Mouse (Mus musculus) heart, adult 18-20 months (tissue): ENCODE measurements around the gene Zfp943. TPM values are rescaled to one million over a fixed set of nuclear protein-coding genes. Genes with fewer than 3 reads are reported as not detected.

Experiments used
- DNase-seq, 2 experiments: peaks; one replicate each; pipeline ENCODE4 v3.0.0; 2021 to 2022; ENCODE audit warnings: mixed read lengths in 1 of 2
- long read RNA-seq, 2 experiments: library from polyadenylated mRNA; stranded (forward); transcript quantifications; one replicate each; pipeline ENCODE4 v2.0.0; 2021
- total RNA-seq, 2 experiments: library from RNA; stranded (reverse); gene quantifications; 2 replicates each; pipeline ENCODE4 v1.2.3; 2021

Zfp943 gene
- 10 to 100 TPM; 17.1 to 19.2 TPM for total RNA-seq
- long read RNA-seq, experiment 1, transcript Zfp943-202 (3 exons, 1,598 nt) = major isoform, 5 of 12 reads
- long read RNA-seq, experiment 1, partial matches to known transcripts = 0 of 12 reads
- long read RNA-seq, experiment 1, other reads (novel, unspliced or antisense) = 4 of 12 reads
- long read RNA-seq, experiment 2, partial matches to known transcripts = 0 of 4 reads
- long read RNA-seq, experiment 2, other reads (novel, unspliced or antisense) = 2 of 4 reads

DNA sequence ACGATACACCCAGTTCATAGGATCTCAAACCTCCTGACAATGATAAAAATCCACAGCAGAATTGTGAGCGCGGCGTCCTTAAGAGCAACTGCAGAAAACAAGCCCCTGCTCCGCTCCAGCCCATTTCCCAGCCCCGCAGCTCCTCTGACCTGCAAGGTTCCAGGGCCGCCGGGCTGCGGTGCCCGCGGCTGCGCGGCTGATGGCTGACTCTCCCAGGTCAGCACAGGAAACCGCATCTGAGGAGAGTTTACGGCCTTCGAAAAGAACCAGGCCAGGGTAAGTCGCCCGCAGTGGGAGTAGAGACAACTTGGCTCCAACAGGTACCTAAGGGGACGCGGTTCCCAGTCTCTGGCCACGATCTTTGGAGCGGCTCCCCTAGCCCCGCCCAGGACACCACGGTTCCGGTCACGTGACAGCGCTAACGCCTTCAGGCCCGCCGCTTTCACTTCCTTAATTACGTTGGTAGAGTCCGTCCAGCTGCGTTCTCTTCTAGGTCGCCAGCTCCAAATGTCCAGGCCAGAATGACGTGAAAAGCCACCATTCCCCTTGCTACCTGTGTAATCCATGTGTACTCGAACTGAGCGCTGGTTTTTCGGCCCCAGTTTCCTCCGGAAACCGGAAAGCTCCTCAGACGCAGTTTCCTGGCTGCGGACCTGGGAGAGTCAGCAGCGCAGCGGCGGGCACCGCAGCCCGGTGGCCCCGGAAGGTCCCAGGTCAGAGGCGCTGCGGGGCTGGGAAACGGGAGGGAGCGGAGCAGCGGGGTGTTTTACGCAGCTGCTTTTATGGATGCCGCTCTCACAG lies at the start of gene Zfp943, which contains the start of gene Zfp942:
Gene Zfp943 (plus strand): TSS at position 446 of the 801 bp plus-strand sequence.
Gene Zfp942 (minus strand): TSS at position 358 of the 801 bp plus-strand sequence.
- DNase-seq = peak; percentile 84 to 86

DNA sequence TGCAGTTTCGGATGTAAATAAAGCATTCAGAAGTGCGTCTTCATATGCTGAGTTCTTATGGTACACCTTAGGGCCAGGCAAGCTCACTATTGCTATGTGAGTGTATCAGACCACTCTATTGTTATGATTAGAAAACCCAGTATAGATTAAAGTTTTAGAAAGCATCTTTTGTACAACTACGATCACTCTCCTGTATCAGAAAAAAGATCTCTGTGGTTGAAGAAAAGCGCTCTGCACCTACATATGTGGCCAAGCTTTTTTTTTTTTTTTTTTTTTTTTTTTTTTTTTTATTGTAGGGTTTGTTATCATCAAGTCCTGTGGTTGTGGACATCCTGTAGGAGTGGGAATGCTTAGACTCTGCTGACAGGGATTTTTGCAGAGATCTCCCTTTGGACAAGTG lies 950 bp downstream of the Zfp943 start:
- no peak for DNase-seq

DNA sequence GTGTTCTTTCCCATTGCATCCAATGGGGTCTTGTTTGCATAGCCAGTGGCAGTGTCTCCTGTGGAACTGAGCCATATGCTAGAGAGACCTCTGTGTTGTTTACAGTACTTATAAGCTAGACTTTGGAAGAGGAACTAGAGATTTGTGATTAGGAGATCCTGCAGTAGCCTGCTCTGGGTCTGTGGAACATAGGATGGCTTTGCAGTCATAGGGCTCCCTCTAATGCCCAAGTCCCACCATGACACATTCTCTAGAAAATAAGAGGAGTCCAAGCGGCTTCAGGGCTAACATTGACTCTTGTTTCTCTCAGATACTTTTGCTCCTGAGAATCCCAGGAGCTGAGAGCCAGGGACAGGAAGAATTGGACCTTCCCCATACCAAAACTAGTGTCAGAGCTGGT lies 73.2 kb downstream of the Zfp943 start:
- peak; percentile 5 to 8 for DNase-seq

DNA sequence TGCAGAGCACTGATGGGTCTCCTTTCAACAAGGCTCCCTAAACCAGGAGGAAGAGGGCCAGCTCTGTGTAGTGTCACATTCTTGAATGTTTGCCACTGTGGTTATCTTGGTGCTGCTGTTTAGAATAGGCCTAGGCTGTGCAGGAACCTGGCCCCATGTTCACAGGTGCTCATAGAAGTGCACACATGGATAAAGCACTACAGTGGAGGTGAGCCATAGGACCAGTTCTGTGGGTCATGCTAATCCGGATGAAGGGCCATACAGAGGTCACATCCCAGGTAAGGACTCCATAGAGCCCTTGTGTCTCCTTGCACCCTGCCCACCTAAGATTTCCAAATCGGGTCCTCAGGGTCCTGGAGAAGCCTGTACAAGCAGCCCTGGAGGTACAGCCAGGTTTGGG lies 87.1 kb downstream of the Zfp943 start:
- no peak for DNase-seq

DNA sequence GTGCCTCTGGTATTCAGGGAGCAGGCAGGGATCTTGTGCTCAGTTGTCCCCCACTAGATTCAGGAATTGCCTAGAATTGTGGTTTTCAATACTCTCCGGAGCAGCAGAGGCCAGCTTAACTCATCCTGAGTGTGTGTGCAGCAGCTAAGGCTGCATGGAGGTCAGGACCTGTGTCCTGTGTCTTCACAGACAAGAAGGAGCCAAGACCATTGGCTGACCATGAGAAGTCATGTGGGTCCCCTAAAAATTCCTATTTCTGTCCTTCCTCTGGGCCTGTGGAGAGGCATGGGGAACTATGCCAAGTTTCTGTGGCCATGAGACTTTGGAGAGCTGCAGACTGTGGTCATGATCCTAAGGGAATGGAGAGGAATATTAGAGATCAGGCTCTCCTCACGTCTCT lies 90.9 kb downstream of the Zfp943 start:
- DNase-seq = peak in 1 of 2 experiments; percentile 30

- DNase-seq = peak; percentile 53 to 57
Observed at GRCm38 (mm10) chr17:22081031-22081631, 118.8 kb downstream of the Zfp943 start.

DNA sequence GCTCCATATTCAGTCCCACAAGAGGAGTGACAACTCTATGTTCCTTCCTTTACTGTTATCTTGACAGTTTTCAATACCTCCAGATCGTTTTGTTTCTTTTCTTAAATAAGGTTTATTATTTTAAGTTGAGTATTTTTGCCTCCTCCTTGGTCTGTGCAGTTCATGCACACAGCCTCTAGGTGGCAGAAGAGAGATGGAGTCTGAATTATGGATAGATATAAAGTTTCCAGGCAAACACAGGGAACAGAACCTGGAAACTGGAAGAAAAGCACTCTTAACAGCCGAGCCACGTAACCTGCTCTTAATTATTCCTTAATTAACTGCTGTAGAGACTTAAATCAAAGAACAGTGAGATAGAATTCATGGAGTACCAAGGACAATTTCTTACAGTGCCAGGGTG lies 120.9 kb downstream of the Zfp943 start:
- DNase-seq = peak; percentile 22 to 67

- DNase-seq = no peak
Observed at GRCm38 (mm10) chr17:22118770-22119169, 156.4 kb downstream of the Zfp943 start.

Other genes with a start within 250 kb of the Zfp943 start
- 1 to 10 TPM; 4.1 to 5.6 TPM for gene Zfp229, start 231.8 kb upstream of the Zfp943 start, total RNA-seq
- under 1 TPM; 0.57 to 0.98 TPM for gene Zfp820, start 116.8 kb upstream of the Zfp943 start, total RNA-seq
- gene Zfp995, start 52.6 kb upstream of the Zfp943 start, total RNA-seq = under 1 TPM; 0.37 to 0.72 TPM
- 1 to 10 TPM; 5.9 to 6.3 TPM for gene Zfp942, start 88 bp upstream of the Zfp943 start, total RNA-seq
- gene Zfp947, start 203.6 kb downstream of the Zfp943 start, total RNA-seq = under 1 TPM; 0.69 to 0.82 TPM